Mouse (Mus musculus): ENCODE results near the gene Lypd9.
"Not testable (repeated sequence)": the region's sequence is repeated elsewhere in the genome, so short reads cannot be mapped to it uniquely, and the experiment has no call there.

Gene Lypd9

DNA sequence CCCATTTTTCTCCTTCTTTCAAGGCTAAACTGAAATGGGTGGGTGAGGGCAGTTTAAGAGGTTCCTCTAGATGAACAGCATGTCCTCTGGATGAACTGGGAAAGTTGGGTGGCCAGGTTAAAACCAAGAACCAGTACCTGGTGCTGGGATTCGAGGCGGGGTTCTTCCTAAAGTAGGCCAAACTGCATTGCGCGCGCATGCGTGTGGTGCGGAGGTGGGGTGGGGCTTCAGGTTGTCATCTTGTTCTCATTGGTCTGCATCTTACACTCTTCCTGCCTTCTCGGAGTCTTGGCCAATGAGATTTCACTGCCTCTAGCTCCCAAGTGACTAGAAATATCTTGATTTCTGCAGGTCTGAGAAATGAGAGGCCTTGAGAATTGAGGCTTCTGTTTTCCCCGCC, at the start of gene Lypd9:
TSS of gene Lypd9 (minus strand) at position 165 of the 400 bp plus-strand sequence.
- no peak for DNase-seq (ENCODE audit: inconsistent age in 2 of 2, low spot score in 1 of 2)

- DNase-seq (ENCODE audit: inconsistent age in 2 of 2, low spot score in 1 of 2): not testable (repeated sequence)
Measured at GRCm38 (mm10) chr11:58502472-58502871, 49.7 kb upstream of the Lypd9 start, which contains the start of gene Olfr331. Gene Olfr331 (minus strand): TSS chr11:58502572.

DNA sequence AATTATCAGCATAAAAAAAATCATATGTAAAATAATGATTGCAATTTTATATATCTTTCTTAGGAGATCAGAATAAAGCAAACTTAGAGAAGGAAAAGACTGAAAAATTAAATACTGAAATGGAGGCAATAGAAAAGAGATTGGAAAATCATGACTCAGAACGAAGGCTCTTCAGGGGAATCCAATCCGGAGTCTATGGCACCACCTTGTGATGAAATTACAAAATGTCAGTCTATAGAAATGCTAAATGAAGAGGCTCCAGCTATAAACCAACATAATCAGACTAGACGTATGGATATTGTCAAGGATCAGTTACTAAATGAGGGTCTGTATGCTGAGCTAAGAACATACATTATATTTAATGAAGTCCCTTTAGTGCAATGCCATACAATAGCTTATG, 46.6 kb upstream of the Lypd9 start:
- DNase-seq (ENCODE audit: inconsistent age in 2 of 2, low spot score in 1 of 2): no peak

GRCm38 (mm10) chr11:58498761-58499160, 46.0 kb upstream of the Lypd9 start:
- no peak for DNase-seq (ENCODE audit: inconsistent age in 2 of 2, low spot score in 1 of 2)

- DNase-seq (ENCODE audit: inconsistent age in 2 of 2, low spot score in 1 of 2): no peak
Measured at GRCm38 (mm10) chr11:58492455-58492854, 39.7 kb upstream of the Lypd9 start, which contains the start of gene Olfr332. Gene Olfr332 (minus strand): TSS chr11:58492555.

DNA sequence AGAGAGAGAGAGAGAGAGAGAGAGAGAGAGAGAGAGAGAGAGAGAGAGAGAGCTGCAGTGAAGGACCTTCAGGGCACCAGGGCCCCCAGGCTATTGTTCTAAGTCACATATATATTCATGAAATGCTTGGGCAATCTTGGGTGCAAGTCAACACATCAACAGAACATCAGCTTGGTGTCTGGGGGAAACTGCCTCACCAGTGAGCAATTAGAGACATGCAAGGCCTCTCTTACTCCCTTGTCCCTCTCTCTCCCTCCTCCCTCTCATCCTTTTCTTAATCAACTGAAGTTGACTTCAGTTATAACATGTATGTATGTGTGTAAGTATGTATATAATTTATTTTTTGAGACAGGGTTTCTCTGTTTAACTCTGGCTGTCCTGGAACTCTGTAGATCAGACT, 9.4 kb upstream of the Lypd9 start, which contains the start of gene Olfr30:
TSS of gene Olfr30 (minus strand) at position 101 of the 400 bp plus-strand sequence.
- DNase-seq (ENCODE audit: inconsistent age in 2 of 2, low spot score in 1 of 2): no peak

GRCm38 (mm10) chr11:58453592-58453991, 869 bp upstream of the Lypd9 start:
- no peak for DNase-seq (ENCODE audit: inconsistent age in 2 of 2, low spot score in 1 of 2)

DNA sequence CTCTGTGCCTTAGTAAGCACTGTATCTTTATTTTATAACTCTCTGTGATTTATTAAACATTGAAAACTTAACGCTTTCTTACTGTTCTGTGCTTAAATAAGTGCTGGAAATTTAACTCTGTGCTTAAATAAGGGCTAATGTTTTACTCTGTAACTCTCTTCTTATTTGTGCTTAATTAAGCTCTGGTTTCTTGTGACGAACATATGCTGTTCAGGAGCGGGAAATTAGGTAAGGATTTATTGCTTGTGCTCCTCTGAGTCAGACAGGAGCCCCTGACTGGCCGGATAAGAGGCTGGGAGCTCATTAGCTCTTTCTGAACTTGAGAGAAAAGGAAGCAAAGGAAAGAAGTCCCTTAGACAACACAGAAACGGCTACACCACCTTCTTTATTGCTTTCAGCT, 14.9 kb downstream of the Lypd9 start:
- no peak for DNase-seq (ENCODE audit: inconsistent age in 2 of 2, low spot score in 1 of 2)

- DNase-seq (ENCODE audit: inconsistent age in 2 of 2, low spot score in 1 of 2): no peak
Measured at GRCm38 (mm10) chr11:58432259-58432658, 20.5 kb downstream of the Lypd9 start, which contains the start of gene Gm12253. Gene Gm12253 (plus strand): TSS chr11:58432559.

DNA sequence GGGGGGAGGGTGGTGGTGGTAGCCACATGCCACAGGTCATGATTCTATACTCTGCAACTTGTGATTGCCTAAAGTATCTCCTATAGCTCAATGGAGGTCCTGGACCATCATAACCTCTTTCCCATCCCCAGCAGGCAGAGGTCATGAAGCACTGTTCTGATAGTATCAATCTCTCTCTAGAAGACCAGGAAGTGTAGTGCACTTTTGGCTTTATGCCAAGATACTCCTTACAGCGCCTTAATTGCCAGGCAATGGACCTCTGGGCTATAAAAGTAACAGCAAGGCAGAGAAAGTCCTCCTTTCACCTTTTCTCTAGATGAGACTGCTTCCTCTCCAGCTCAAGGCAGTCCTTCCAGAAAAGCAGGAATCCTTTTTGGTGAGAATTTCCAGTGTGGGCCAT, 31.9 kb downstream of the Lypd9 start, which contains the start of gene 1810065E05Rik:
TSS of gene 1810065E05Rik (plus strand) at position 297 of the 400 bp plus-strand sequence.
- no peak for DNase-seq (ENCODE audit: inconsistent age in 2 of 2, low spot score in 1 of 2)

DNA sequence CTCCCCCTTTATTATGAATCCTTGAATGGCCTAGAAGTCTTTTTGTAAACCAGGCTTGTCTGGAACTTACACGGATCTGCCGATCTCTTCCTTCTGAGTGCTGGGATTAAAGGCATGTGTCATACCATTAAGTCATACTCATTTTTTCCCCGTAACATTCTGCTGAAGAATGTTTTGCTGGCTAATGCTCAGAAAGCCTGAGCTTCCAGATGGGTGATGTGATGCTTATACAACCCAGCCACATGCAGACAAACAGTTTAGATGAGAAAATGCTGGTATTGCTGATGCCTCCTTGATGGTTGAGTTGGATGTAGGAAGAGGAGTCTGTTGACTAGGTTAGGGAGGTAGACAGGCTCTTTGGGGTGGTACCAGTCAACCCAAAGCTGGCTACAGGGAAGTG, 34.4 kb downstream of the Lypd9 start:
- no peak for DNase-seq (ENCODE audit: inconsistent age in 2 of 2, low spot score in 1 of 2)

DNA sequence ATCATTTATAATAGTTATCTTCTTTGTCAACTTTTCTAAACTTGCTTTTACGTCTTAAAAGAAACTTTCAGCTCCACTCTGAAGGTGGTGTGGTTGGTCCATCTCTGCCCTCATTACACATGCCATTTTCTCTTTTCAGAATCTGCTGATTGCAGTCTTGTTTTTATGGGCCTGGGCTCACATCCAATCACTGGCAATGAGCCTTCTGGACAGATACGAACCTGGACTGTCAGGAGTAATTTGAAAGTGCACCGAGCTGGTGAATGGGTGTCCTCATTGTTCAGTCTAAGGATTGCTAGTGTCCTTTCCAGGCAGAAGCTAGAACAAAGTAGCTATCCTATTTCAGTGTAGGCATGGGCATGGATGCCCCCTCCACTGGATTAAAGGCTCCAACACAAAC, 44.7 kb downstream of the Lypd9 start:
- DNase-seq (ENCODE audit: inconsistent age in 2 of 2, low spot score in 1 of 2): no peak

- DNase-seq (ENCODE audit: inconsistent age in 2 of 2, low spot score in 1 of 2): no peak
Measured at GRCm38 (mm10) chr11:58400655-58401054, 52.1 kb downstream of the Lypd9 start.

GRCm38 (mm10) chr11:58399985-58400645, 52.6 kb downstream of the Lypd9 start:
- DNase-seq (ENCODE audit: inconsistent age in 2 of 2, low spot score in 1 of 2): no peak

Data from adrenal gland, adult (tissue).